Mouse (Mus musculus): ENCODE measurements at regions not wholly inside any gene's neighbourhood (a gene's known extent, or its start where the extent isn't known, plus 50 kb on each side); places are given as distances from the start of the nearest gene placed in this dataset.

GRCm38 (mm10) chr6:31283973-31284372, 114.6 kb upstream of the Mkln1 start:
- TF ChIP-seq CTCF (IDR thresholded peaks at IDR 0.05; ENCODE audit: low read depth) = no peak
- Histone ChIP-seq H3K9ac (ENCODE audit: low read depth, low read length) (no peak overlapping the region), H3K9me3 (ENCODE audit: control insufficient read depth) (no peaks in the 10 kb centered on the region), H3K27me3 (replicated peaks; ENCODE audit: control insufficient read depth, insufficient read depth, low read length) (no peaks in the 10 kb centered on the region), H3K4me3 (ENCODE audit: low read depth, low read length) (no peak overlapping the region), H3K4me1 (replicated peaks; ENCODE audit: control insufficient read depth, insufficient read depth, low read length) (no peaks in the 10 kb centered on the region), H3K36me3 (ENCODE audit: control insufficient read depth, insufficient read depth) (no peaks in the 10 kb centered on the region), H3K4me2 (replicated peaks; ENCODE audit: low read depth) (no peak overlapping the region), H3K27ac (ENCODE audit: low read depth, low read length) (no peak overlapping the region)
- 74% methylated on average over 8 of the region's 8 CpGs for WGBS
- no peak for ATAC-seq

DNA sequence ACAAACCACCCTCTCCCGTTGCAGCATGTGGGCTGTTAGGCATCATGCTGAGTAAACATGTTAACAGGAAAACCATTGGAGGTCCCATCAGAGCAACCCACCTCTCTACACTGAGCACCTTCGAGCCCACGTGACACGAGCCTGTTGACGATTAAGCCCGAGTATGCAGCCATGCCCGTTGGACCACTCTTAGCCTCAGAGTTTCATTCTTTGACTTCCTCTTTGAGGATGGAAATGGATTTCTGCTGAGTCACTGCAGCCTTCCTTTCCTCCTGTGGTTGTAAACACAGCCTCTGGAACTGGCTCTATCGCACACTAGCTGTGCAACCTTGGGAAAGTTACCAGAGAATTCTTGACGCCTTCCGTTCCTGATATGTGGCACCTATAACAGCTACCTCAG, 114.1 kb upstream of the Mkln1 start:
- H3K4me1 ChIP-seq (replicated peaks; ENCODE audit: control insufficient read depth, insufficient read depth, low read length) = no peaks in the 10 kb centered on the region
- no peak for TF ChIP-seq CTCF (IDR thresholded peaks at IDR 0.05; ENCODE audit: low read depth)
- no peak overlapping the region for H3K4me2 ChIP-seq (replicated peaks; ENCODE audit: low read depth)
- H3K9me3 ChIP-seq (ENCODE audit: control insufficient read depth) = no peaks in the 10 kb centered on the region
- ATAC-seq = no peak
- WGBS = 76% methylated on average over 10 of the region's 10 CpGs
- no peak overlapping the region for H3K9ac ChIP-seq (ENCODE audit: low read depth, low read length)
- H3K27me3 ChIP-seq (replicated peaks; ENCODE audit: control insufficient read depth, insufficient read depth, low read length) = no peaks in the 10 kb centered on the region
- H3K4me3 ChIP-seq (ENCODE audit: low read depth, low read length) = no peak overlapping the region
- H3K27ac ChIP-seq (ENCODE audit: low read depth, low read length) = no peak overlapping the region
- H3K36me3 ChIP-seq (ENCODE audit: control insufficient read depth, insufficient read depth) = no peaks in the 10 kb centered on the region

DNA sequence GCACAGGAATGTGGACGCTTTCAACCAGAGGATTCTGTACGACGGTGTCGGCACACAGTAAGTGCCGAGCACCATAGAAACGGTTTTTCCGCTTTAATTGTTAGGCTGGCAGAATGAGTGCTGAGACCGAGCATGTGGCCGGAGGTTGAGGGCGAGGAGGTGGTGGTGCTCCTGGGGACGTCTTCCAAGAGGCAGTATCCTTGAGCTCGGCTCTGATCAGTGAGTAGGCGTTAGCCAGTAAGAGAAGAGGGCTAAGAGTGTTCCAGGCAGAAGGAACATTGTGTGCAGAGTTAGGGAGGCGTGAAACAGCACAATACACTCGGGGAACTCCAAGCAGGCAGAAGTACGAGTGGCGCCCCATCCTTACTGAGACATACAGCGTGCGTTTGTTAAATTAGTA, 113.5 kb upstream of the Mkln1 start:
- Histone ChIP-seq H3K27ac (ENCODE audit: low read depth, low read length) (no peak overlapping the region), H3K4me3 (ENCODE audit: low read depth, low read length) (no peak overlapping the region), H3K9ac (ENCODE audit: low read depth, low read length) (no peak overlapping the region), H3K36me3 (ENCODE audit: control insufficient read depth, insufficient read depth) (no peaks in the 10 kb centered on the region), H3K4me1 (replicated peaks; ENCODE audit: control insufficient read depth, insufficient read depth, low read length) (no peaks in the 10 kb centered on the region), H3K27me3 (replicated peaks; ENCODE audit: control insufficient read depth, insufficient read depth, low read length) (no peaks in the 10 kb centered on the region), H3K4me2 (replicated peaks; ENCODE audit: low read depth) (no peak overlapping the region), H3K9me3 (ENCODE audit: control insufficient read depth) (no peaks in the 10 kb centered on the region)
- no peak for ATAC-seq
- TF ChIP-seq CTCF (IDR thresholded peaks at IDR 0.05; ENCODE audit: low read depth) = no peak
- whole genome bisulfite sequencing = 92% methylated on average over 19 of the region's 19 CpGs

DNA sequence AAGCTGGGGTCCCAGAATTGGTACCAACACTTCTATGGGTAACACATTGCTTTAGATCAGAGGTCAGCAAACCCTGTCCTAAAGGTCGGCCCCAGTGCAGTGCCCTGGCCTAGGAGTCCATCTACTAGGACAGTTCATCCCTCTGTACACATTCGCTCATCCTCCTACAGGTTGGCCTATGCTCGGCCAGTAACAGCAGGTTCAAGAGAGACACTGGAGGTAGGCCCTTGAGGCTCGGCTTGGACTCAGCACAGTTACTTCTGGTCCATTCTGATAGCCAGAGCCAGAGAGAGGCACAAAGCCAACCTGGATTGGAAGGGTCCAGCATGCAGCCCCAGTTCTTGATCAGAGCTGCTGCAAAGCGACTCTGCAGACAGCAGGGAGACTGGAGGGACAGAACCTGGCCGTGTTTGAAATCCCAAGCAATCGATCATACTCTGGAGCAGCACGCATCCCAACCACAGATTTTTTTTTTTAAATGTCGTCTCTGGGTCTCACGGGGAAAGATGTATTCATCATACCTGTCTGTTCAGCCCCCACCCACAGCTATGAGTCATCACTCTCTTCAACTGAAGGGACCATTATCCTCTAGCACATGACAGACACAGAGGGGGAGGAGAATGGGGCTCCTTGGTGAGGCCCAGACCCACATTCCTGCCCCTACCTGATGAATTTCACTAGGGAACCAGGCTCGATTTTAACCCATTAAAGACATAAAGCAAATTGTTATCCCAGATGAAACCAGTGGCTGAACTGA, 112.4 kb upstream of the Mkln1 start:
- Histone ChIP-seq H3K9me3 (ENCODE audit: control insufficient read depth) (no peaks in the 10 kb centered on the region), H3K4me2 (replicated peaks; ENCODE audit: low read depth) (no peak overlapping the region), H3K27me3 (replicated peaks; ENCODE audit: control insufficient read depth, insufficient read depth, low read length) (no peaks in the 10 kb centered on the region), H3K27ac (ENCODE audit: low read depth, low read length) (no peak overlapping the region), H3K4me3 (ENCODE audit: low read depth, low read length) (no peak overlapping the region), H3K36me3 (ENCODE audit: control insufficient read depth, insufficient read depth) (no peaks in the 10 kb centered on the region), H3K4me1 (replicated peaks; ENCODE audit: control insufficient read depth, insufficient read depth, low read length) (no peaks in the 10 kb centered on the region), H3K9ac (ENCODE audit: low read depth, low read length) (no peak overlapping the region)
- TF ChIP-seq CTCF (IDR thresholded peaks at IDR 0.05; ENCODE audit: low read depth) = no peak
- WGBS = 72% methylated on average over 11 of the region's 11 CpGs
- ATAC-seq = no peak

DNA sequence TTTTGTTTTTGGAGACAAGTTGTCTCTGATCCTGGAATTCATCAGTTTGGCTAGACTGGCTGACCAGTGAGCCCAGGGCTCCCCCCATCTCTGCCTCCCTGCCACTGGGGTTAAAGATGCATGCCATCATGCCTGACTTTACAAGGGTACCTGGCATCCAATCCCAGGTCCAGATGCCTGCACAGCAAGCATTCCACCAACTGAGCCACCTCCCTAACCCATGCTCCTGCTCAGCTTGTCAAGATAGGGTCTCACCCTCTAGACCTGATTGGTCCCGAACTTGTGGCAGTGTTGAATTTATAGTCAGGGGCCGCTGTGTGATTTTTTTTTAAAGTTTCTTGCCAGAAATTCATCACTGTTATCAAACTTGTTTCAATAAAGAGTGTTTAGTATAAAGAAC, 111.4 kb upstream of the Mkln1 start:
- ATAC-seq = no peak
- 76% methylated on average over 2 of the region's 2 CpGs for WGBS
- H3K4me2 ChIP-seq (replicated peaks; ENCODE audit: low read depth) = no peak overlapping the region
- no peak overlapping the region for H3K27ac ChIP-seq (ENCODE audit: low read depth, low read length)
- no peak overlapping the region for H3K4me3 ChIP-seq (ENCODE audit: low read depth, low read length)
- H3K4me1 ChIP-seq (replicated peaks; ENCODE audit: control insufficient read depth, insufficient read depth, low read length) = no peaks in the 10 kb centered on the region
- TF ChIP-seq CTCF (IDR thresholded peaks at IDR 0.05; ENCODE audit: low read depth) = no peak
- H3K9ac ChIP-seq (ENCODE audit: low read depth, low read length) = no peak overlapping the region
- H3K36me3 ChIP-seq (ENCODE audit: control insufficient read depth, insufficient read depth) = no peaks in the 10 kb centered on the region
- H3K27me3 ChIP-seq (replicated peaks; ENCODE audit: control insufficient read depth, insufficient read depth, low read length) = no peaks in the 10 kb centered on the region
- H3K9me3 ChIP-seq (ENCODE audit: control insufficient read depth) = no peaks in the 10 kb centered on the region

DNA sequence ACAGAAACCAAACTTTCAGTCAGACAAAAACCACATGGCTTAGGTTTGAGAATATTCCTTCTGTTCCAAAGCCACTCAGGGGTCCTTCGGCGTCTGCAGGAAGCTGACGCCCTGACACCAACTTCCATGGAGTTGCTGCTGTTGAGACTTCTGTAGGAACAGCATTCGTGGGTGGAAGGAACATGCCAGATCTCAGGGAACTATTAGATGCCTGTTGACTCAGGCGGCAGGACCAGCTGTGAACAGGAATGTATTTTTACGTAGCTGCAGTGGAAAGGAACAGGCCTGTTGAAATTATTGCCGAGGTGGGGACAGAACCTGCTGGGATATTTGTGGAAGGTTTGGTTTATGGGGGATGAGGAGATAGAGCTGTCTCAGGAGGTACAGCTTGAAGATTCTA, 110.8 kb upstream of the Mkln1 start:
- Histone ChIP-seq H3K4me2 (replicated peaks; ENCODE audit: low read depth) (no peak overlapping the region), H3K36me3 (ENCODE audit: control insufficient read depth, insufficient read depth) (no peaks in the 10 kb centered on the region), H3K9me3 (ENCODE audit: control insufficient read depth) (no peaks in the 10 kb centered on the region), H3K4me3 (ENCODE audit: low read depth, low read length) (no peak overlapping the region), H3K27me3 (replicated peaks; ENCODE audit: control insufficient read depth, insufficient read depth, low read length) (no peaks in the 10 kb centered on the region), H3K9ac (ENCODE audit: low read depth, low read length) (no peak overlapping the region), H3K27ac (ENCODE audit: low read depth, low read length) (no peak overlapping the region), H3K4me1 (replicated peaks; ENCODE audit: control insufficient read depth, insufficient read depth, low read length) (no peaks in the 10 kb centered on the region)
- no peak for ATAC-seq
- WGBS = 38% methylated on average over 7 of the region's 7 CpGs
- TF ChIP-seq CTCF (IDR thresholded peaks at IDR 0.05; ENCODE audit: low read depth) = no peak
